Mouse (Mus musculus): ENCODE measurements at regions not wholly inside any gene's neighbourhood (a gene's known extent, or its start where the extent isn't known, plus 50 kb on each side); places are given as distances from the start of the nearest gene placed in this dataset.

- no peaks in the 10 kb centered on the region for H3K36me3 ChIP-seq (ENCODE audit: control insufficient read depth, insufficient read depth)
- no peaks in the 10 kb centered on the region for H3K27me3 ChIP-seq (ENCODE audit: control insufficient read depth, insufficient read depth, insufficient read length)
- H3ac ChIP-seq (ENCODE audit: control insufficient read depth, insufficient read length) = no peak overlapping the region
- no peak for TF ChIP-seq SRF (IDR thresholded peaks at IDR 0.05; ENCODE audit: control insufficient read depth, insufficient read length, low read depth)
- TF ChIP-seq MYOD1 (IDR thresholded peaks at IDR 0.05; ENCODE audit: control insufficient read depth in 1 of 3, insufficient read length in 2 of 3, low read depth in 2 of 3) = no peak
- no peak for TF ChIP-seq REST (IDR thresholded peaks at IDR 0.05; ENCODE audit: insufficient read depth, insufficient read length)
- TF ChIP-seq USF1 (IDR thresholded peaks at IDR 0.05; ENCODE audit: low read depth) = no peak
- no peak for TF ChIP-seq POLR2AphosphoS2 (IDR thresholded peaks at IDR 0.05; ENCODE audit: insufficient read length, low read depth)
- H3K79me2 ChIP-seq (ENCODE audit: control insufficient read depth, insufficient read depth) = no peaks in the 10 kb centered on the region
- no peak overlapping the region for H3K4me2 ChIP-seq (ENCODE audit: low read depth)
- no peak overlapping the region for H3K4me3 ChIP-seq
These were observed 80.2 kb downstream of the Dhrs2 start for GRCm38 (mm10) chr14:55301996-55302395.

- TF ChIP-seq CEBPB (IDR thresholded peaks at IDR 0.05; ENCODE audit: insufficient read depth, poor library complexity, severe bottlenecking) (no peak), MYOD1 (IDR thresholded peaks at IDR 0.05; ENCODE audit: control insufficient read depth in 1 of 3, insufficient read length in 2 of 3, low read depth in 2 of 3) (no peak), E2F4 (IDR thresholded peaks at IDR 0.05; ENCODE audit: insufficient read depth) (no peak), MAX (IDR thresholded peaks at IDR 0.05; ENCODE audit: low read depth) (no peak), POLR2A (IDR thresholded peaks at IDR 0.05; ENCODE audit: insufficient read length, low read depth) (no peak), TCF12 (IDR thresholded peaks at IDR 0.05; ENCODE audit: insufficient read depth, poor library complexity, severe bottlenecking) (no peak), TCF3 (IDR thresholded peaks at IDR 0.05; ENCODE audit: insufficient read length, low read depth) (no peak), SRF (IDR thresholded peaks at IDR 0.05; ENCODE audit: control insufficient read depth, insufficient read length, low read depth) (no peak), USF1 (IDR thresholded peaks at IDR 0.05; ENCODE audit: low read depth) (no peak), REST (IDR thresholded peaks at IDR 0.05; ENCODE audit: insufficient read depth, insufficient read length) (no peak), MYOG (IDR thresholded peaks at IDR 0.05; ENCODE audit: control insufficient read depth in 1 of 3, insufficient read depth in 1 of 3, insufficient read length in 2 of 3, low read depth in 2 of 3) (no peak), POLR2AphosphoS2 (IDR thresholded peaks at IDR 0.05; ENCODE audit: insufficient read length, low read depth) (no peak)
- H3K4me2 ChIP-seq (ENCODE audit: low read depth) = no peak overlapping the region
These were observed 91.8 kb downstream of the Dhrs2 start for GRCm38 (mm10) chr14:55313615-55314014.

GRCm38 (mm10) chr14:55323897-55324296 is 102.1 kb downstream of the Dhrs2 start:
- no peak for TF ChIP-seq TCF12 (IDR thresholded peaks at IDR 0.05; ENCODE audit: insufficient read depth, poor library complexity, severe bottlenecking)
- no peak for TF ChIP-seq POLR2AphosphoS2 (IDR thresholded peaks at IDR 0.05; ENCODE audit: insufficient read length, low read depth)
- no peak for TF ChIP-seq MYOG (IDR thresholded peaks at IDR 0.05; ENCODE audit: control insufficient read depth in 1 of 3, insufficient read depth in 1 of 3, insufficient read length in 2 of 3, low read depth in 2 of 3)
- no peak for TF ChIP-seq TCF3 (IDR thresholded peaks at IDR 0.05; ENCODE audit: insufficient read length, low read depth)
- TF ChIP-seq E2F4 (IDR thresholded peaks at IDR 0.05; ENCODE audit: insufficient read depth) = no peak
- TF ChIP-seq MAX (IDR thresholded peaks at IDR 0.05; ENCODE audit: low read depth) = no peak
- no peak for TF ChIP-seq CEBPB (IDR thresholded peaks at IDR 0.05; ENCODE audit: insufficient read depth, poor library complexity, severe bottlenecking)
- no peak for TF ChIP-seq POLR2A (IDR thresholded peaks at IDR 0.05; ENCODE audit: insufficient read length, low read depth)
- H3K36me3 ChIP-seq (ENCODE audit: control insufficient read depth, insufficient read depth) = no peaks in the 10 kb centered on the region
- no peak overlapping the region for H3K4me2 ChIP-seq (ENCODE audit: low read depth)
- H3ac ChIP-seq (ENCODE audit: control insufficient read depth, insufficient read length) = no peak overlapping the region
- H3K79me2 ChIP-seq (ENCODE audit: control insufficient read depth, insufficient read depth) = no peaks in the 10 kb centered on the region
- H3K4me3 ChIP-seq = no peak overlapping the region
- H3K27me3 ChIP-seq (ENCODE audit: control insufficient read depth, insufficient read depth, insufficient read length) = no peaks in the 10 kb centered on the region

More at GRCm38 (mm10) chr14:55313615-55314014, 91.8 kb downstream of the Dhrs2 start:
- H3K79me2 ChIP-seq (ENCODE audit: control insufficient read depth, insufficient read depth) = no peaks in the 10 kb centered on the region
- H3K4me3 ChIP-seq = no peak overlapping the region
- H3K27me3 ChIP-seq (ENCODE audit: control insufficient read depth, insufficient read depth, insufficient read length) = no peaks in the 10 kb centered on the region
- no peaks in the 10 kb centered on the region for H3K36me3 ChIP-seq (ENCODE audit: control insufficient read depth, insufficient read depth)
- H3ac ChIP-seq (ENCODE audit: control insufficient read depth, insufficient read length) = no peak overlapping the region

DNA sequence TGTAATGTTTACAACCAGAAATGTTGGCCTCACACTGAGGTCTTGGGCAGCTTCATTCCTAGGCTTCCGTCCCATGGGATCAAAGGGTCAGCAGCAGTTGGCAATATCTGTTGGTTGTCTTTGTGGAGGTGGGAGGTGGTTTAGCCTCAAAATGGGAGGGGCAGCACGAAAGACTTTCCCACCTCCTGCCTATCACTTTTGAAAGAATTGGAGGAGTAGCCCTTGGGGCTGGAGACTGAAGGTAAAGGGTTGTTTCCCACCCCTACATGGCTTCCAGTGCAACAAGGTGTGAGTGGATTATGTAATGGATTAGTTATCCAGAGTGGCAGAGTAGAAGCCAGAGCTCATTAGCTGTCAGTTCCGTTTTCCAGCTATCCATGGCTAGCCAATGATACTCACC is 102.5 kb downstream of the Dhrs2 start:
- TF ChIP-seq TCF12 (IDR thresholded peaks at IDR 0.05; ENCODE audit: insufficient read depth, poor library complexity, severe bottlenecking) = no peak
- TF ChIP-seq MAX (IDR thresholded peaks at IDR 0.05; ENCODE audit: low read depth) = no peak
- TF ChIP-seq POLR2A (IDR thresholded peaks at IDR 0.05; ENCODE audit: insufficient read length, low read depth) = no peak
- TF ChIP-seq CEBPB (IDR thresholded peaks at IDR 0.05; ENCODE audit: insufficient read depth, poor library complexity, severe bottlenecking) = no peak
- TF ChIP-seq E2F4 (IDR thresholded peaks at IDR 0.05; ENCODE audit: insufficient read depth) = no peak
- TF ChIP-seq USF1 (IDR thresholded peaks at IDR 0.05; ENCODE audit: low read depth) = no peak
- no peak for TF ChIP-seq TCF3 (IDR thresholded peaks at IDR 0.05; ENCODE audit: insufficient read length, low read depth)
- TF ChIP-seq REST (IDR thresholded peaks at IDR 0.05; ENCODE audit: insufficient read depth, insufficient read length) = no peak
- no peak for TF ChIP-seq MYOG (IDR thresholded peaks at IDR 0.05; ENCODE audit: control insufficient read depth in 1 of 3, insufficient read depth in 1 of 3, insufficient read length in 2 of 3, low read depth in 2 of 3)
- no peak for TF ChIP-seq MYOD1 (IDR thresholded peaks at IDR 0.05; ENCODE audit: control insufficient read depth in 1 of 3, insufficient read length in 2 of 3, low read depth in 2 of 3)
- no peak for TF ChIP-seq POLR2AphosphoS2 (IDR thresholded peaks at IDR 0.05; ENCODE audit: insufficient read length, low read depth)
- no peak for TF ChIP-seq SRF (IDR thresholded peaks at IDR 0.05; ENCODE audit: control insufficient read depth, insufficient read length, low read depth)
- H3ac ChIP-seq (ENCODE audit: control insufficient read depth, insufficient read length) = no peak overlapping the region
- no peaks in the 10 kb centered on the region for H3K36me3 ChIP-seq (ENCODE audit: control insufficient read depth, insufficient read depth)
- no peak overlapping the region for H3K4me3 ChIP-seq
- no peaks in the 10 kb centered on the region for H3K79me2 ChIP-seq (ENCODE audit: control insufficient read depth, insufficient read depth)
- no peaks in the 10 kb centered on the region for H3K27me3 ChIP-seq (ENCODE audit: control insufficient read depth, insufficient read depth, insufficient read length)
- no peak overlapping the region for H3K4me2 ChIP-seq (ENCODE audit: low read depth)

- TF ChIP-seq TCF3 (IDR thresholded peaks at IDR 0.05; ENCODE audit: insufficient read length, low read depth) (no peak), E2F4 (IDR thresholded peaks at IDR 0.05; ENCODE audit: insufficient read depth) (no peak), MYOG (IDR thresholded peaks at IDR 0.05; ENCODE audit: control insufficient read depth in 1 of 3, insufficient read depth in 1 of 3, insufficient read length in 2 of 3, low read depth in 2 of 3) (peak in 1 of 3 experiments; percentile 69)
- Histone ChIP-seq H3K4me3 (no peak overlapping the region), H3K79me2 (ENCODE audit: control insufficient read depth, insufficient read depth) (no peaks in the 10 kb centered on the region), H3ac (ENCODE audit: control insufficient read depth, insufficient read length) (no peak overlapping the region), H3K27me3 (ENCODE audit: control insufficient read depth, insufficient read depth, insufficient read length) (no peaks in the 10 kb centered on the region), H3K4me2 (ENCODE audit: low read depth) (peak overlapping the region; percentile 51), H3K36me3 (ENCODE audit: control insufficient read depth, insufficient read depth) (no peaks in the 10 kb centered on the region)
These were observed 112.0 kb downstream of the Dhrs2 start for GRCm38 (mm10) chr14:55333812-55334211.
